Mouse (Mus musculus) kidney, postnatal 14 days (tissue): Measurements from ENCODE around the gene Slain2.
A peak's percentile ranks its signal among the peaks of the same experiment; 100 is the strongest.
"Not testable (repeated sequence)": the region's sequence is repeated elsewhere in the genome, so short reads cannot be mapped to it uniquely, and the experiment has no call there.

Source experiments
- DNase-seq: peaks from one replicate; pipeline ENCODE4 v3.0.0; 2022; ENCODE audit warnings: mixed read lengths

Gene Slain2

GRCm38 (mm10) chr5:72957281-72957680 is 43.2 kb downstream of the Slain2 start:
- DNase-seq = no peak

- no peak for DNase-seq
These were observed 46.0 kb downstream of the Slain2 start for GRCm38 (mm10) chr5:72960096-72960495.

GRCm38 (mm10) chr5:72965706-72966105 is 51.6 kb downstream of the Slain2 start:
- DNase-seq = no peak

GRCm38 (mm10) chr5:72972435-72972834 is 58.3 kb downstream of the Slain2 start:
- no peak for DNase-seq

- no peak for DNase-seq
These were observed 58.8 kb downstream of the Slain2 start for GRCm38 (mm10) chr5:72972934-72973333.

- no peak for DNase-seq
These were observed 60.5 kb downstream of the Slain2 start, which contains the start of gene Gm10135 for GRCm38 (mm10) chr5:72974602-72975001. TSS of gene Gm10135 (minus strand) at chr5:72974702.

GRCm38 (mm10) chr5:72975996-72976395 is 61.9 kb downstream of the Slain2 start:
- no peak for DNase-seq

- no peak for DNase-seq
These were observed 62.4 kb downstream of the Slain2 start for GRCm38 (mm10) chr5:72976539-72976938.

- DNase-seq = peak; percentile 43
These were observed 70.0 kb downstream of the Slain2 start for GRCm38 (mm10) chr5:72984091-72984490.

- no peak for DNase-seq
These were observed 73.7 kb downstream of the Slain2 start for GRCm38 (mm10) chr5:72987786-72988185.

GRCm38 (mm10) chr5:72989756-72990155 is 75.7 kb downstream of the Slain2 start:
- DNase-seq = no peak

- no peak for DNase-seq
These were observed 78.4 kb downstream of the Slain2 start for GRCm38 (mm10) chr5:72992474-72992873.

GRCm38 (mm10) chr5:72994424-72994823 is 80.3 kb downstream of the Slain2 start:
- DNase-seq = no peak

GRCm38 (mm10) chr5:72994928-72995327 is 80.8 kb downstream of the Slain2 start:
- DNase-seq = no peak

- no peak for DNase-seq
These were observed 81.3 kb downstream of the Slain2 start for GRCm38 (mm10) chr5:72995379-72995778.

GRCm38 (mm10) chr5:72998546-72998945 is 84.4 kb downstream of the Slain2 start:
- not testable (repeated sequence) for DNase-seq

GRCm38 (mm10) chr5:73004046-73004445 is 89.9 kb downstream of the Slain2 start:
- no peak for DNase-seq

- DNase-seq = peak; percentile 26
These were observed 92.9 kb downstream of the Slain2 start, which contains the start of gene Slc10a4 for GRCm38 (mm10) chr5:73006784-73007581. TSS of gene Slc10a4 (plus strand) at chr5:73006883.

- no peak for DNase-seq
These were observed 93.5 kb downstream of the Slain2 start for GRCm38 (mm10) chr5:73007582-73007959.

GRCm38 (mm10) chr5:73008230-73008629 is 94.1 kb downstream of the Slain2 start:
- DNase-seq = not testable (repeated sequence)

GRCm38 (mm10) chr5:73011806-73012205 is 97.7 kb downstream of the Slain2 start:
- not testable (repeated sequence) for DNase-seq

- not testable (repeated sequence) for DNase-seq
These were observed 98.9 kb downstream of the Slain2 start for GRCm38 (mm10) chr5:73012884-73013610.

GRCm38 (mm10) chr5:73013611-73014287 is 99.6 kb downstream of the Slain2 start:
- not testable (repeated sequence) for DNase-seq
